Mouse (Mus musculus) T-cell, adult 2 months (primary cell): ENCODE data around the gene Cdc14a.

Source experiments
- DNase-seq: peaks from one replicate; pipeline ENCODE4 v3.0.0; 2022; ENCODE audit warnings: low spot score

Cdc14a gene

DNA sequence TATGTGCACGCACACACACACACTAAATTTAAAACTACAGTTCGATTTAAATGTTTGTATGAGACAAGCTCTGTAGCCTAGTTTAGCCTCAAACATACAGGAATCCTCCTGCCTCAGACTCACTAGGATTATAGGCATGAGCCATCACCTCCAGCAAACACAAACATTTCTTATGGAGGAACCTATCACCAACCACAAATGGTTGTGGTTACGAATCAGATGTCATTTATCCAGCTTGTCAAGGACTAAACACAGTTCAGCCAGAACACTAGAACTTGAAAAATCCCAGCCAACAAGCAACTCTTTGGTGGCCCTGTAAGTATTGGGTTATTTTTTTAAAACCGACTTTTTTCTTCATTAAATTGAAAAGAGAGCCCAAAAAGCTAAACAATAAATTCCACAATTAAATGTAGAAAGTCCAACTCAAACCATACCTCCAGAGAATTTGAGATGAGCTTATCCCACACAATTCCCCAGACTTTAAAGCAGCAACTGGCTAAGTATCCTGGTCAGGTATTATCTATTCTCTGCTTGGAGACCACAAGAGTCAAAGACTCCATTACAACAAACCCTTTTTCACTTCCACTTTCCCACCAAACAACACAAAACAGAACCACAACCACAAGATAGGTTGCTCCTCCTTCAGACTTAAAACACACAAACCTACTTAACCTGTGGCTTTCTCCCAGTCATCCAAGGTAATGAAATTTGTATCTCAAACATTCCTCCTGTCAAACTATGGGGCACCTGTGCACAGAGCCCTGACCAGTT is 10.7 kb downstream of the Cdc14a start:
- no peak for DNase-seq

DNA sequence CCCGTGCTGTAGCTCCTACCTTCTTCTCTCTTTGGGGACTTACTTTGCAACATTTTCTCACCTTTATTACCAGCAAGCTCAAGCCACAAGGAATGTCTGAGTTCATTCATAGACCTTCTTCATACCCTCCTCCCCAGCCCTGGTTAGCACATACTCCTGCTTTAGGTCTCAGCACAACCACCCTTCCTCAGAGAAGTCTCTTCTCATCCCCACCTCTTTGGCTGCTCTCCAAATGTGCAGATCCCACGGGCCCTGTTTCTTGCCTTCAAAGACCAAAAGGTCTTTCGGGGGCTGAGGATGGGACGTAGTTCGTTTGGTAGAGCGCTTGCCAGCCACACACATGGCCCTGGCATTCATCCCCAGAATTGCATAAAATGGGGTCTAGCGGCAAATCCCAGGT is 13.8 kb downstream of the Cdc14a start:
- no peak for DNase-seq

DNA sequence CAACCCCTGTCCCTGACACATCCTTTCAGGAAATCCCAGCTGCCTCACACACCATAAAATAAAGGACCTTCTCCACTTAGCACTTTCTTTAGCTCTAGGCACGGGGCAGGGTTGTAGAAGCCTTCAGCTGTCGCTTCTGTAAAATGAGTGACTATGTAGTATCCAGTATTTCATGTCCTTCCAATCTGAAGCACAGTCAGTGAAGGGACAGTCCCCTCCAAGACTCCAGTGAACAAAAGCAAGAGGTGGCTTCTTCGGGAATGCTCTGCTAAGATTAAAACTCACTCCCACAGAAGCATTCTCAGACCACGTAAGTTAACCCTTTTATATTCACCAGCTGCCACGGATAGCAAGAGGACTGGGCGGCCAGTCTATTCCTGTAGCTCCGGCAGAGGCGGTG is 14.3 kb downstream of the Cdc14a start:
- no peak for DNase-seq

DNA sequence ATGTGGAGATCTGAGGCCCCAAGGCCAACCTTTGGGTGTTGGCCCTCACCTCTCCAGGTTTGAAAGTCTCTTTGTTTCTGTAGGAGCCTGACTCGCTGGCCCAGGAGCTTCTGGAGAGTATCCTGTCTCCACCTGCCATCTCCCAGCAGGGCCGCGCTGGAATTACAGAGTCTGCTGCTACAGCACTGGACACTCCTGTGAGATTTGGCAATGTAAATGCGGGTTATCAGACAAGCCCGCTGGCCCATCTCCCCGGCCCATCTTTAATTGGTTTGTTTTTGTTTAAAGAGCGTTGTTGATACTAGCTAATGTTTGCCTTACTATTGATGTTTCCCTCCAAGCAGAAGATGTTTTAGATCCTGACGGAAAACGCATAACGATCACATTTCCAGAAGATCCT is 15.0 kb downstream of the Cdc14a start:
- DNase-seq, result no peak

DNA sequence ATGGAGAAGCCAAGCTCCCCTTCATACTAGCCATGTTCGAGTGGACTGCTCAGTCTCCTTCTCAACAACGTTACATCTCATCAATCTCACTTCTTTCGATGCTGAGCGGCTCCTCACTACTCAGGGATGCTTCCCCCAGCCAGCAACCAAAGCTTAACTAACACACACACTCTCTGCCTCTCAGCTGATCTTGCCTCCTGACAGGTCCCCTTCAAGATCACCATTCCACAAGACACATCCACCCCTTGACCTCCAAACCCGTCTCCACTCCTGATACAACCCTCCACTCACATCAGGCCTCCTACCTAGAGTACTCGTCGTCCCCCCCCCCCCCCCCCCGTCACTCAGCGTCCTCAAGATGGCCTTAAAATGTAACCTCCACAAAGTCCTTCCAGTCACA is 18.3 kb downstream of the Cdc14a start:
- no peak for DNase-seq

DNA sequence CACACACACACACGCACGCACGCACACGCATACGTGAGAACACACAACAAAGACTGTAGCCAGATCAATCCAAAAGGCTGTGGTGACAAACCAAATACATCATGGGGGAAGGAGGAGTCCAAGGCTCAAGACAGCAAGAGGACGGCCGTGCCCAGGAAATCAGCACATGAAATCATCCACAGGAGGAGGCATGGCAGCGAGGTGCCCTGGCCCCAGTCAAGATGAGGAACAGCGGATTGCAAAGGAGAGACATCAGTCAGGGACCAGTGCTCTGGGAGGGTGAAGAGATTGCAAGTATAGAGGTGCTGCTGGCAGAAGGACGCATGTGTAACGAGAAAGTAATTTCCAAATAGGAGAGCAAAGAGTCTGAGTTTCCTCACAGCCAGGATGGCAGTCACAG is 22.4 kb downstream of the Cdc14a start:
- no peak for DNase-seq

DNA sequence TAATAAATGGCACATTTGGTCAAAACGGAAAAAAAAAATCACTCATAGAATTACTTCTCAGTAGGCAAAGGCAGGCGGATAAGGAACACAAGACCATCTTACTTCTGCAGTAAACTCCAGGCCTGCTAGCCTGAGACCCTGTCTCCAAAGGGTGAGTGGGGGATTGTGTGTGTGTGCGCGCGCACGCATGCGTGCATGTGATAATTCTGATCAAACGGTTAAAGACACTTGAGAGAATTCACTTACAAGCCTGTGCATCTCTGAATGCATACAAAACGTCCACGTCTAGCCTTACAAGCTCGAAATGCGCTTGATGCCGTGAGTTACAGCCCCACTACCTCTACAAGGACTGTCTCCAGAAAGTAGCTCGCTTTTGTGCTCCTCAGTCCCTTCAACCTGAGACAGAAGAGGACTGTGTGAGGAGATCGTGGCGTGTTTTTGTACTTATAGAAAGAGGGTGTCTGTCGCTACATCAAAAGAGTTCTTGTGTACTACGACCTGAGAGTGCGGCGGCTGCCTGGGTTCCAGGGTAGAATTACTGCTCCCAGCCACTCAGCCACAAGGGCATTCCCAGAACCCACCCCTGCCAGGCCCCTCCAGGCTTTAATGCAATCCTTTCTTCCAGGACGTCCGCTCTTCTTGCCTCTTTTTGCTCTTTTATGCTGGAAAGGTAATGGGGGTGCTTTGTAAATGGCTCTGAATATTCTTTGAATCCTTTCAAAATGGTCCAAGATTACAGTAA is 24.3 kb downstream of the Cdc14a start:
- DNase-seq, result no peak

DNA sequence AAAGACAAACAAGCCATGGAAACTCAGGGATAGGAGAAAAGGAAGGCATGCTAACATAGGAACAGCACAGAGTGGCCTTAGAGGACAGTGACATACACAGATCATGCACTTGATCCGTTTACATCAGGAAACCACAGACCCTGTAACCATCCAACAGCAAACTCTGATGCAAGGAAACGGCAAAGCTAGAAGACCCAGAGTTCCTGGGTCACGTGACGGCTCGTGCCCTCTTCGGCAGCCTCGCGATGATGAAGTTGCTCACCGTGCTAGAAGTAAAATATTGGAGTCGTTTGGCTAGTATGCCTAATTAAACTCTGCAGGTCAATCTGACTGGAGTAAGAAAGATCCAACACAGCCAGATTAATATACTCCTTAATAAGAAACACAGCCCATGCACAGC is 25.3 kb downstream of the Cdc14a start:
- peak; percentile 19 for DNase-seq

DNA sequence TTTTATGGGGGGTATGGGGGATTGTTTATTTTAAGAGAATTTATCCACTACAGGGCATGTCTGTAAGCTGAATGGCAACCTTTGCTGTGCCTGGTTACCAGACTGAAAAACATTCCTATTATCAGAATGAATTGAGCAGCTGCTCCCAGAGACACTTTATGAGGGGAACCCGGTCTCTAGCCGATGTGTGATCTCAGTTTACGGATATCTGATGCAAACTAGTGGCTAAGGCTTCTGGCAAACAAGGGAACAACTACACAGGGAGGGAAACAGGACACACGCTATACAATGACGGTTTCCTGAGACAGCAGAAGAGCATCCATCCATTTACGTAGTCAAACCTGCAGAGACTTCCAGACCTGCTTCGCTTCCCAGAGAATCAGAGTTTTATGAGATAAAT is 25.9 kb downstream of the Cdc14a start:
- no peak for DNase-seq

DNA sequence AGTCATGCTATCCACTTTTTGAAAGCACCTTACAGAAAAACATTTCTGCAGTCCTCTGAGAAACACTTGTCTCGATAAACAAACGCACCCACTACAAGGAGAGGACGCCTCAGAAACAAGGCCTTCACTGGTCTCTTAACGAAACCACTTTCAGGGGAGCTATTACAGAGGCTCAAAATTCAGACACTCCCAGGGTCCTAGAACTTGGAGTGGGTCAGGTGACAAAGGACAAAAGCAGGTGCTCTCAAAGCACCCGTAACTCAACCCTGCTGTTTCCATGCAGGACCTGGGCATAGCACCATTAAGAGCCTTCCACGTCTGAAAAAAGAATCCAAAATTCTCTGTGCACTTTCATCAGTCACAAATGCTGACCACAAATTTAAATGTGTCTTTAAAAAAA is 26.5 kb downstream of the Cdc14a start:
- DNase-seq, result no peak

DNA sequence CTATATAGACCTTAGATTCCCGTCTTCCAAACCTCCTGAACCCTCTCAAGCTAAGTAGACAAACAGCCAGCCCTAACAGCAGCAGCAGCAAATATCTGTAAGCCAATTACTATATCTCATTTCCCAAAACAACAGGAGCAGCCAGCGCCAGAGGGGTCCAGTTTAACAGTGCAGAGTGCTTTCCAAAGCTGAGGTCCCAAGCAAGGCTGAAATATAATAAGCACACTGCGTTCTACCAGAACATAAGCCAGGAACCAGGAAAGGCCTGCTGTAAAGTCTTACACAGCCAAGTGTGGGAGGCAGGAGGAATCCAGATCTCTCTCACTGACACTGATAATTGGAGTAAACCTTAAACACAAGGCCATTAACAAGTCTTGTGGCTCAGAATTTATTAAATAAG is 27.3 kb downstream of the Cdc14a start:
- no peak for DNase-seq

DNA sequence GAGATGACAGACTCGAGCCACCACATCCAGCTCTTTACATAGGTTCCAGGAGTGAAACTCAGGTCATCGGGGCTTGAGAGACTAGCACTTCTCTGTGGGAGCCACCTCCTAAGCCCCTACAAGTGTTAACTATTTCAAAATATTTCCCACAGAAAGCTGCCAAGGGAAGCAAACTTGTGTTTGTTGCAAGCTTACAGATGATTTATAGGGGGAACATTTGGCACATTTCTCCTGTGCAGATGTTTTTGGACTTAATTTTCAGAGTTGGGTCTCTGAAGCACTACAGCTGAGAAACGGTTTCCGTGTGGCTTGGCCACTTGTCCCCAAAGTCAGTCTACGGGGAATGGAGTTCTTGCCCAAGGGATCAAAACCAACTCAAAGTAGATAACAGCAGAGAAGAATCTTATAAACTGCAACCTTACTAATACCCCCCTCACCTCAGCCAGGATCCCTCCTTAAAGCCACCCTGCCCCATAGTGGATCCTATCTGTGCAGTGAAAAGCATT is 28.9 kb downstream of the Cdc14a start:
- no peak for DNase-seq

DNA sequence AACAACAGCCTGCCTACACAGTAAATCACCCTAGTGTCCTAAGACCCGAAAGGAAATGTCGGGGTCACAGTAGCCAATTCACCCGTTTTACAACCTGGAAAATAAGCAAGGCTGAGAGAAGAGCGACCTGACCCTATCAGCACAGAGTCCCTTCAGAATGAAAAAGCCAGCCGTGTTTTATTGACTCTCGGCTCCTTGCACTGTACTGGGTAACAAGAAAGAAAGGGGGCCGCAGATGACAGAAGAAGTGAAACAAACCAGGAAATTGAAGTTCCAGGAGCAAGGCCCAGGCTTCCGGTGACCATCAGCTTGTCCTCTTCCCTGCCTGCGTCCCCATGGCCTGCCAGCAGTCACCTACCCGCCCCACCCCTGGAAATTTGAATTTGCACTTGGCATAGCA is 32.4 kb downstream of the Cdc14a start:
- no peak for DNase-seq

DNA sequence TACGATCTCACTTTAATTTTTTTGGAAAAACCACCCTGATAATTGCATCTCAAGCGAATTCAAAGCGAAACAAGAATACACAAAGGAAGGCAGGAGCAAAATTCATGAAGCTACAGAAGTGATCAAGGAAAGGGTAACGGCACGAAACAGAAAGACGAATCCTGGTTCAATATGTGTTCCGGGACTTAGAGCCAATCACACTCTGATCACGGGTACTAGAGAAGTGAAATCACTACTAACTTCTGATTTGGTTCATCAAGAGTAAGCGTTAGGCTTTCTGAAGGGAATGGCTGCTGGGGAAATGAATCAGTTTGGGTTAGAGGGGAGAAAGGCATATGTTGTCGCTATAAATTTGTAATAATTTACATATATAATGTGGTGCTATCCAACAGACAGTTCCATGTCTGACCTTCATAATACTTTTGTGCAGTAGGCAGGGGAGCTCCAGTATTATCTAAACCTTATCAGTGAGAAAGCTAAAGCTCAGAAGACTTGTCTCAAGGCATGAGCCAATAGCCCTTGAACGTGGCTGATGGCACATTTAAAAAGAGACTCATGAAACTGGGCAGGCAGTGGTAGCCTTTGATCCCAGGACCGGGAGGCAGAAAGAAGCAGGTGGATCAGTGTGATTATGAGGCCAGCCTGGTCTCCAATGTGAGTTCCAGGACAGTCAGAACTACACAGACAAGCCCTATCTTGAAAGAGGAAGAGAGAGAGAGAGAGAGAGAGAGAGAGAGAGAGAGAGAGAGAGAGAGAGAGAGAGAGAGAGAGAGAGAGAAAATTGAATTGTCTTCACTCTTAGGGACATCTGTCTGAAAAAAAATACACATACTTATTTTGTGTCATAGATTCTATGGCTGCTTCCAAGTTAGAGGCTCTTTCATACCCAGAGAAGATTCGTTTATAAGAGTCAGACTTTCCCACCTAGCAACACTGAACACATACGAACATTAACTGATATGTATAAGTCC is 34.0 kb downstream of the Cdc14a start:
- DNase-seq, result no peak

DNA sequence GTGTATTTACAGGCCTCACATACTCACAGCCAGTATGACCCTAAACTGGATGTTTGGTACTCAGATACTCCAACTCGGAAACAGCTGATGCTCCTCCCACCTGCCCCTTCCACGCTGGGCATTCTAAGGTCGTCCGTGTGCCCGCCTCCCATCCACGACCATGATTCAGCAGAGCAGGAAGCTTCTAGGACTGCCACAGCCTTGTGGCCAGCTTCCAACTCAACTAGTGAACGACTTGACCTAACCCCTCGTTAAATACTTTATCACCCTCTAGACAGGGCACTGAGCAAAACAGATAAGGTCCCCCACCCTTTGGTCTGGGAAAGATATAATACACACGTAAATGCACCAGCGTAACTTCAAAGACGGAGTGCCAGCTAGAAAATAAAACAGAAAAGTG is 35.0 kb downstream of the Cdc14a start:
- no peak for DNase-seq

DNA sequence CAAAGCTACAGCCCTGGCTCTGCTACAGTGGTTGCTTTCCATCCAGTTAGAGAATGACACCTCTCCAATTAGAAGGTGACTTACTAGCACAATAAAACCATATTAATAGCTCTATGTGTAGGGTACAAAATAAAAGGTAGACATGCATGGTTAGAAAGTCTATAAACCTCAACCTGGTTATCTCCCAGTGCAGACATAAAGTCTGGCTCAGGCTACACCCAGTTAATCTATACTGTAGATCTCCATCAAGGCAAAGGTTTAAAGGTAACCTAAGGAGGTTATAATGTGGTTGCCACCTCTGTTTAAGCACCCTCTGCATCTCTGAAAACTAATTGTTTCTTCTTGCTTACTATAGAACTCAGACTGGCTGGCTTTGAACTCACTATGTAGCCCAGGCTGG is 36.9 kb downstream of the Cdc14a start:
- no peak for DNase-seq

DNA sequence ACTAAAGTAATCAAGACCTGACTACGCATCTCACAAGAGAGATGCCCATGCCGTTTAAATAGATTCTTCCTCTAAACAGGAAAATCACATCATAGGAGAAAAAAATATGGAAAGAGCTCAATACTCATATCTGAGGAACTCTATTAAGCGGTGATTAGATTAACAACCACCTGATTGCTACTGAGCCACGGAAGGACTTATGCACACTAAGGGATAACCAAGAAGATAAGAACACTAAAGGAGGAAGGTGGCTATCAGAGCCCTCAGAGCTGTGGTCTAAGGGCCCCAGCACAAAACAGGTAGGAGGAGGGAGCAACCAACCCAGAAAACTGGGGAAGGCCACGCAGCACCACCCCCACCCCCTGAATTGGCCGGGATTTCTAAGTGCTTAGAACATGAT is 37.5 kb downstream of the Cdc14a start:
- DNase-seq, result no peak

DNA sequence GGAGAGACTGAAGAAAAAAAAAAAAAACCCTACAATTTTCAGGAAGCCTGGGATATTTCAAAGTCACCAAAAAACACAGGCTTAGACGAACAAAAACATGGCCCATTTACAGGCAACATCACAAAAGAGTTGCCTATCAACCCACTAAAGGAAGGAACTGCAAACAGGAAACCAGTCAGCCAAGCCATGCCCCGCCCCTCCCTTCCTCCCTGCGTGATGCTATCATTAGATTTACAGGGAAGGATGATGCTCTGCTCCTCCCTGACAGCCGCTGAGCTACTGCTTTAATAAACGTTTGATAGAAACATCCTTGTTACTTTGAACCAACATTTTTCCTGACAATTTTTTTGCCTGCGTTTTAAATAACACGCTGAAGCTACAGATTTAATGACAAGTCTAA is 39.5 kb downstream of the Cdc14a start:
- DNase-seq, result no peak

DNA sequence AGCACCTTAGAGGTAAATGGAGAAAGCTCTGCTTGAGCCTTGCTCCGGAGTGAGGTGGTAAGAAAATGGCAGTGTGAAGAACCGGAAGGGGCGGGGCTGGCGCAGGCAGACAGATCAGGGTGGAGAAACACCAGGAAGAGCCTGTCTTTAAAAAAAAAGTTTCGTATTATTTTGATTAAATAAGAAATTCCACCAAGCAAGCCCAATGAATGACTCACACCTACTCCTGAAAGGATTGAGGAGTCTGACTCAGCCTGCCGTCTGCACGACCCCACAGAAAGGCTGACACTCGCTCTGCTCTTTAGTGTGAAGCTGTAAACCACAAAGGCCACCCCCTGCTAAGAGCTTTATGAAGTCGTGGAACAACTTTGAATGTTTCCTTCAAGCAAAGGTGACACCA is 43.5 kb downstream of the Cdc14a start:
- peak; percentile 7 for DNase-seq

DNA sequence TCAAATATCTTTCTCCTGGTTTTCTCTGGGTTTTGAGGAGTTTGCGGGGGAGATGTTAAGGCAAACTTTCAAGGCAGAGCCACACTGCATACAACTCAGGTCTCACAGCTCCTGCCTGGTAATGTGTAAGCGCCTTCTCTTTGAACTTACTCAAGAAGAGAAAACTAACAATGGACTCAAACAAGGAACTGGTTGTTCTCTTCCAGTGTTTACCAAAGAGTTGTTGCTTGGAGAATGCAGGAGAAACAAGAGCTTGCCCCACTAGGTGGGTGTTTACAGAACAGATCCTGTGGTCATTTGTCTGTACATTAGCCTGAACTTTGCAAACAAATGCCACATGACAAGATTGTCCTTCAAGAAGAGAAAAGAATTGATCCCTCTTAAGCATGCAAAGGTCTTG is 48.4 kb downstream of the Cdc14a start:
- DNase-seq, result no peak

DNA sequence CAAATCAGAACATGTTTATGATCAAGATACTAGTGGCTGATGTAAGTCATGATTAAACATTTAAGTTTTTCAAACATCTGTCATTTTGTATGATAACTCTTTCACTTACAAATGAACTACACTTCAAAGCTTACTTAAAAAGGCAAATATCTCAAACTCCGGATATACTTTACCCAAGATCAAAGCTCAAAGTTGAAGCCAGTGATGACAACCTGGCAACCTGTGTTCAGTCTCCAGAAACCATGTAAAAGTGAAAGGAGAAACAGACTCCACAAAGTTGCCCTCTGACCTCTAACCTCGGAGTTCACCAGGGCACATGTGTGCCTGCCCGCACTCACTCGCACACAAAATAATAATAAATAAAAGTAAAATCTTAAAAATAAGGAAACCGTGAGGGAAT is 49.3 kb downstream of the Cdc14a start:
- DNase-seq, result peak; percentile 45

DNA sequence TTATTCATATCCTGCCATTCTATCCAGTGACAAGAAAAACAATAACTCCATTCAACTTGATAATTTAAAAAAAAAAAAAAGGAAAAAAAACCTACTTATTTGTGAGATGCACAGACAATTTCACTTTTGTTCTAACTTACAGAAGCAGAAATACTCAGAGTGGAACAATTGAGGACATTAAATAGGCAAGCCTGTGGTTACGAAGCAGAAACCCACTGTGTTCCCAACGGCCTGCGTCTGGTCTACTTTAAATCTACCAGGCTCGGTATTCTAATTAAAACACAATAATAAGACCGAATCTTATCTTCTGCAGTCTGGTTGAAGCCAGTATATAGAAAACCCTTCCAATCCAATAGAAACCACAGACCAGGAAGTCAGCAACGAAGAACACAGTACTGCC is 50.6 kb downstream of the Cdc14a start:
- DNase-seq, result no peak
